Mouse (Mus musculus) embryo, embryonic 10.5 days (tissue): Measurements from ENCODE around the gene Vrk2.

Experiments
- DNase-seq: peaks from one replicate; pipeline ENCODE4 v3.0.0-alpha.2; 2015; ENCODE audit warnings: low spot score

The Vrk2 gene

GRCm38 (mm10) chr11:26551551-26551950, 42.2 kb downstream of the Vrk2 start:
- no peak for DNase-seq

- no peak for DNase-seq
These were observed 56.0 kb downstream of the Vrk2 start for GRCm38 (mm10) chr11:26537816-26538215.

- DNase-seq: no peak
These were observed 60.0 kb downstream of the Vrk2 start for GRCm38 (mm10) chr11:26533828-26534119.

- DNase-seq: no peak
These were observed 60.6 kb downstream of the Vrk2 start for GRCm38 (mm10) chr11:26532994-26533827.

DNA sequence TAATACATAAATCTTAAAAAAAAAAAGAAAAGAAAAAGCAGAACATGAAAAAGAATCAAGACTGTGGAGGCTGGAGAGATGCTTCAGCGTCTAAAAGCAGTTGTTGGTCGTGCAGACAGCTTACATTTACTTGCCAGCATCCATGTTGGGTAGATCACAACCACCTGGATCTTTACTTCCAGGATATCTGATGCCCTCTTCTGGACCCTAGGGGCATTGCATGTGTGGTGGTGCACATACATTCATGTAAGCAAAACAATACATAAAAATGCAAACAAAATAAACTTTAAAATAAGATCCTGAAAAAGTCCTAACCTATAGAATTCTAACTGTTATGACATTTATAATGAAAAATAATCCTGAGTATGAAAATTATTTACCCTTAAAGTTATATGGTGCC, 66.9 kb downstream of the Vrk2 start:
- DNase-seq: peak; percentile 8

DNA sequence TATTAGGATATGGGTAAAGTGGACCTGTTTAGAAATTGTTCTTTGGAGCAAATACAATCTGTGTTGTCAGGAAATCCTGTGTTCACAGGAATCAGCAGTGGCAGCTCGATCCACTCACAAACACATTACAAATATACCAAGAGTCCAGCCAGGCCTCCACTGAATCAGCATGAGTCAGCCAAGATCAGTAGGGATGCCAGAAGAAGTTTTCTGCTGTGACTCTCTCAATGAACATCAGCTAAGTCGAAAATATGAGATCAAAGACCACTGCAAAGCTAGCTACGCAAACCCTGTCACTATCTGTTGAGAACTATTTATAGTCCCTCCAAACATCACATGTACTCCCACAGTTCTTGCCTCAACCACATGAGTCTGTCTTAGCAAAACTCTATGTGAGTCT, 74.8 kb downstream of the Vrk2 start:
- DNase-seq: no peak

- DNase-seq: no peak
These were observed 77.7 kb downstream of the Vrk2 start for GRCm38 (mm10) chr11:26516086-26516485.

- no peak for DNase-seq
These were observed 80.1 kb downstream of the Vrk2 start for GRCm38 (mm10) chr11:26513683-26514082.

DNA sequence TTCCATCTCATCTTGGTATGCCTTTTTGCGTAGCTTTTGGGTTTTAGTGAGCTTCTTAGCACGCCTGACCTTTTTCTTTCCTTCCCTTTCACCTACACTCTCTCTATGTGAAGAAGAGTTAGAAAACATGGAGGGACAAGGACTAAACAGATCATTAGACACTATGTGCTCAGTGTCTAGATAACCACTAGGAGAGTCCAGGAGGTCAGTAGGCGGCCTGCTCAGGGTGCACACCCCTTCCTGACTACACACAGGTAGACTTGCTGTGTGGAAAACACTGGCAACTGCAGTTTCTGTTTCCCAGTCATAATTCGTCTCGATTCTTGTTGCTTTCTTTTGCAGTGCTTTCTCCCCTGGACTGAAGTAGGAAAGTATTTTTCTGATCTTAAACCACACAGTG, 97.8 kb downstream of the Vrk2 start:
- no peak for DNase-seq

- DNase-seq: peak; percentile 85
These were observed 103.9 kb downstream of the Vrk2 start for GRCm38 (mm10) chr11:26489761-26490466.

GRCm38 (mm10) chr11:26481691-26482242, 112.0 kb downstream of the Vrk2 start:
- DNase-seq: no peak

DNA sequence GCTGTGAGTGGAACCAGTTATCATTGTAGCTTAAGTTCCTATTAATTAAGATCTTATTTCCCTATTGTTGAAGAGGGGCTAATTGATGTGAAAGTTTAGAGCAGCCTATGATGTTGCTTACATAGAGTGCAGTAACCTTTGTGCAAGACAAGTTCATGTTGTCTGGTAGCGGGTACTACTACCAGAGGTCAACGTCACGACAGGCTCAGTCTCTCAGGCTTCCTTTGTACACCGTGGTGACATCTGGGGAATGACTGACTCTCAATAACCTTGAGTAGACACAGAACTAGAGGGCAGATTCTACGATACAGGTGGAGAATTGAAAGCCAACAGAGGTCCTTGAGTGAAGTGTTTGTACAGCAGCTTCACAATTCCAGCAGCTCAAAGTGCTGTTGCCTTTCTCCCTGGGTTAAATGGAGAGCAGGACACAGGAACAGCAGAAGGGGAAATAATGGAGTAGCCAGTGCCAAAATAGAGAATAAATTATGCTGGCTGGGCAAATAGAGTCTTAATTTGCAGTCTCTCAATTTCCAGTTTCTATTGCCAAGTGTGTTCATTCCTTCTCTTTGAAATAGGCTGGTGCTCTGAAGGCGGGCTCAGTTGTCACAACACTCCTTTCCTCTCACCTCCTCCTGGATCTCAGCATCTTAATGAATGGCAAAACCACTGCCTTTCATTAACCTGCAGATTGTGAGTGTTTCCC, 116.6 kb downstream of the Vrk2 start:
- DNase-seq: no peak

GRCm38 (mm10) chr11:26454081-26454480, 139.7 kb downstream of the Vrk2 start:
- no peak for DNase-seq

DNA sequence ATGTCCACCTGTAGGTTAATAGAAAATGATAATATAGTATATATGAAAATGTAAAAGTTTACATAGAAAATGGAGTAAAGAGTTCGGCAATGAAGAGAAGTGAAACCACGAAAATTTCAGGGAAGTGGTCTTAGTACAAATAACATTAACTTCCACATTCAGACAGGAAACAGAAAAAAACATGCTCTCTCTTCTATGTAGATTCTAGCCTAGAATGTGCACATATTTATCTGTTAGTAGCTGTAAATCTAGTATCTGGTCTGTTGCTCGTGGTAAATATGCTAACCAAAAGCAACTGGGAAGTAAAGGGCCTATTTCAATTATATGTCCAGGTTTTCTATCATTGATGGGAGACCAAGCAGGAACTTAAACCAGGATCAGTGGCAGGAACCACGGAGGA, 141.1 kb downstream of the Vrk2 start:
- DNase-seq: no peak

GRCm38 (mm10) chr11:26451228-26451627, 142.6 kb downstream of the Vrk2 start:
- DNase-seq: no peak

- DNase-seq: no peak
These were observed 143.2 kb downstream of the Vrk2 start for GRCm38 (mm10) chr11:26450636-26451035.

GRCm38 (mm10) chr11:26449789-26450188, 144.0 kb downstream of the Vrk2 start:
- DNase-seq: no peak

DNA sequence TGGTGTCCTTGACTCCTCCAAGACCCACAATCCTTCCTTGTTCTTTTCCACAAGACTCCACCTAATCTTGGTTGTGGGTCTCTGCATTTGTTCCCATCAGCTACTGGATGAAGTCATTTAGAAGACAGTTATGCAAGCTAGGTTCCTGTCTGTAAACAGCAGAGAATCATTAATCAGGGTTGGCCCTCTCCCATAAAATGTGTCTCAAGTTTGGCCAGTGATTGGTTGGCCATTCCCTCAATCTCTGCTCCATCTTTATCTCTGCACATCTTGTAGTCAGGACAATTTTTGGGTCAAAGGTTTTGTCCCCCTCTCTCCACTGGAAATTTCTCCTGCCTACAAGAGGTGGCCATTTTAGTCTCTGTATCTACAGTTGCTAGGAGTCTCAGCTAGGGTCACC, 149.4 kb downstream of the Vrk2 start:
- DNase-seq: no peak

GRCm38 (mm10) chr11:26441121-26441520, 152.7 kb downstream of the Vrk2 start:
- no peak for DNase-seq

DNA sequence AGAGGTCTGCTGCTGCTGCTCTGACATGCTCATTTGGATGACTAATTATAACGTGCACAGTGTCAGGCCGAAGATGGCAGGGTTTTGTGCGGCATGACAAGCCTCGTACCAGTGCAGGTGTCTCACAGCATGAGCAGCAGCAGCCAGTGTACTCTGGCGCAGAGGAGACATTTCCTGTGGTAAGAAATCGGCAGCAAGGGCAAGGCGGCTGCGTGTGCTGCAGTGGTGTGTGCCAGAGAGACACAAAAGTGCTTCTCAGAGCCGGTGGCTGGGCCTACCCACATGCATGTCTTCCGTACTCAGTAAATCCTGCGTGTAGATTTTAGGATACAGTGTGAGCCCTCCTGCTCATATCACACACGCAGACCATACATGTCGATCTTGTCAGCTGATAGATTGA, 156.0 kb downstream of the Vrk2 start:
- DNase-seq: no peak

GRCm38 (mm10) chr11:26434229-26434628, 159.6 kb downstream of the Vrk2 start:
- no peak for DNase-seq

GRCm38 (mm10) chr11:26421472-26421871, 172.3 kb downstream of the Vrk2 start:
- DNase-seq: no peak
